Mouse (Mus musculus): Measurements from ENCODE around the gene Fbln5. TPM values are rescaled to one million over a fixed set of nuclear protein-coding genes. Genes with fewer than 3 reads are reported as not detected.

The Fbln5 gene
- polyA plus RNA-seq, 1 experiment from 2014 or later, result 66.9 TPM

DNA sequence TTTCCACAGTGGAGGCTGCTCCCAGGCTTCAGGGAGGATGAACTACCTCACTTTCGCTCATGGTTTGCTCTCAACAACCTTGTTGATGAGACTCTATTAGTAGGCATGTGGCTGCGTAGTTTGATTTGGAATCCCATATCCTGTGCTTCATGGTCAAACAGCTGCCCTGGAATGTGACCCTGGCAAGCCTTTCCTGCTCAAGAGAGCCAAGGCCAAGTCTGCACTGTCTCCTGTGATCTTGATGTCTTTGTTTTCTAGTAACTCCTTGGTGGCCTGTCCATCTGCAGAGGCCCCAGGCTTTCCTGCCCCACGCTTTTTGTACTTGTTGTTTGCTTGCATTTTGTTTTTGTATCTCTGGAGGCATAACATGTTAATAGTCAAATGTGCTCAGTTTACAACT, 24.4 kb downstream of the Fbln5 start:
- TF ChIP-seq CTCF (IDR thresholded peaks at IDR 0.05; ENCODE audit: low read depth), result no peak
- Histone ChIP-seq H3K4me3 (ENCODE audit: low read depth, low read length) (no peak overlapping the region), H3K4me2 (no peak overlapping the region), H3K36me3 (ENCODE audit: insufficient read depth) (no peaks in the 10 kb centered on the region), H3K27ac (ENCODE audit: low read depth) (no peak overlapping the region), H3K9me3 (ENCODE audit: low read depth, low read length) (no peaks in the 10 kb centered on the region), H3K27me3 (ENCODE audit: insufficient read depth, low read length) (no peaks in the 10 kb centered on the region), H3K4me1 (ENCODE audit: insufficient read depth) (no peaks in the 10 kb centered on the region), H3K9ac (no peak overlapping the region)
- WGBS, result 75% methylated on average over 3 of the region's 3 CpGs
- DNase-seq (no peak), ATAC-seq (ENCODE audit: insufficient read depth) (no peak)

DNA sequence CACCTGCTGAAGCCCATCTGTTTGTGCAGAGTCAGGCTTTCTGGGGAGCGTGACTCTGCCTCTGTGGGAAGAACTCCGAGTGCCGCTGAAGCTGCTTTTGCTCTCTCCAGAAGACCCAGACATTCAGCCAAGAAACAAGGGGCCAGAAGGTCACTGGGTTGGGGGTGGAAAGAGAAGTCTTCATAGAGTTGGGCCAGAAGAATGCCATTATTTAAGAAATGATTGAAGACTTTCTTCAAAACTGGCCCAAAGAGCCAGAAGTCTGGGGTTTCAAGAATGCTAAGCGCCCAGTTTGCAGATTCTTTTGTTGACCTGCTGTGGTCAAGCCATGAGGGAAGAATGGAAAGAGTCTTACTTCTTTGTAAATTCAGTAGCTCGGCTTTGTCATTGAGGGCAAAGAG, 25.6 kb downstream of the Fbln5 start:
- 79% methylated on average over 5 of the region's 5 CpGs for WGBS
- Histone ChIP-seq H3K4me1 (ENCODE audit: insufficient read depth) (no peaks in the 10 kb centered on the region), H3K4me3 (ENCODE audit: low read depth, low read length) (no peak overlapping the region), H3K27ac (ENCODE audit: low read depth) (no peak overlapping the region), H3K4me2 (no peak overlapping the region), H3K9me3 (ENCODE audit: low read depth, low read length) (no peaks in the 10 kb centered on the region), H3K9ac (no peak overlapping the region), H3K27me3 (ENCODE audit: insufficient read depth, low read length) (no peaks in the 10 kb centered on the region), H3K36me3 (ENCODE audit: insufficient read depth) (no peaks in the 10 kb centered on the region)
- TF ChIP-seq CTCF (IDR thresholded peaks at IDR 0.05; ENCODE audit: low read depth), result no peak
- ATAC-seq (ENCODE audit: insufficient read depth) (no peak), DNase-seq (no peak)

DNA sequence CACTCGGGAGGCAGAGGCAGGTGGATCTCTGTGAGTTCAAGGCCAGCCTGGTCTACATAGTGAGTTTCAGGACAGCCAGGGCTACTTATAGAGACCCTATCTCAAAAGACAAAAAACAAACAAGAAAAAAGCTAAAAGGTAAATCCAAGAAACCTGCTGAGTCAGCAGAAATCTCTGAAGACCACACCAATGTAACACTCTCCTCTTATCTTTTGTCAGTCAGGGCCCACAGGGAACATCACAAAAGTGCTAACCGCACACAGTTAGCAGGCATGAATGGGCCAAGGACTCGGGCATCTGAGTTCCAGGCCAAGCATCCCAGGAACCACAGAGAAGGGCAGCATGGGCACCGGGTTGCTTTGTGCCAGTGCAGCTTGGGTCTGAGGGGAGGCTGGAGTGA, 26.2 kb downstream of the Fbln5 start:
- no peaks in the 10 kb centered on the region for H3K4me1 ChIP-seq (ENCODE audit: insufficient read depth)
- no peak overlapping the region for H3K4me3 ChIP-seq (ENCODE audit: low read depth, low read length)
- H3K9ac ChIP-seq, result no peak overlapping the region
- DNase-seq (no peak), ATAC-seq (ENCODE audit: insufficient read depth) (no peak)
- no peak overlapping the region for H3K4me2 ChIP-seq
- H3K9me3 ChIP-seq (ENCODE audit: low read depth, low read length), result no peaks in the 10 kb centered on the region
- H3K27ac ChIP-seq (ENCODE audit: low read depth), result no peak overlapping the region
- 88% methylated on average over 4 of the region's 4 CpGs for WGBS
- no peaks in the 10 kb centered on the region for H3K36me3 ChIP-seq (ENCODE audit: insufficient read depth)
- TF ChIP-seq CTCF (IDR thresholded peaks at IDR 0.05; ENCODE audit: low read depth), result no peak
- H3K27me3 ChIP-seq (ENCODE audit: insufficient read depth, low read length), result no peaks in the 10 kb centered on the region

DNA sequence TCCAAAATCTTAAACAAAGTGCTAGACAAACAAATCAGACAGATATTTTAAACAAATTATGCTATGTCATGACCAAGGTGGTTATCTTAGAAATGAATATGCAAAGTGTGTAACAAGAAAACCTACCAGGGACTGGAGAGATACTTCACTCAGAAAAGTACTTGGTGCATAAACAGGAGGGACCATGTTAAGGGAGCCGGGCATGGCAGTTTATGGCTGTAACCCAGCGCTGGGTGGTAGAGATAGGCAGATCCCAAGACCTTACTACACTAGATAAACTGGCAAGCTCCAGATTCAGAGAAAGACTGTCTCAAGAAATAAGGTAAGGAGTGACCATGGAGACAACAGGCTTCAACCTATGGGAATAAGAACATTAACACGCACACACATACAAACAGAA, 29.1 kb downstream of the Fbln5 start:
- no peak overlapping the region for H3K4me2 ChIP-seq
- H3K4me1 ChIP-seq (ENCODE audit: insufficient read depth), result no peaks in the 10 kb centered on the region
- DNase-seq (no peak), ATAC-seq (ENCODE audit: insufficient read depth) (no peak)
- H3K9ac ChIP-seq, result no peak overlapping the region
- no peaks in the 10 kb centered on the region for H3K27me3 ChIP-seq (ENCODE audit: insufficient read depth, low read length)
- no peak overlapping the region for H3K27ac ChIP-seq (ENCODE audit: low read depth)
- H3K36me3 ChIP-seq (ENCODE audit: insufficient read depth), result no peaks in the 10 kb centered on the region
- no peak for TF ChIP-seq CTCF (IDR thresholded peaks at IDR 0.05; ENCODE audit: low read depth)
- 87% methylated on average over 3 of the region's 3 CpGs for WGBS
- H3K9me3 ChIP-seq (ENCODE audit: low read depth, low read length), result no peaks in the 10 kb centered on the region
- H3K4me3 ChIP-seq (ENCODE audit: low read depth, low read length), result no peak overlapping the region

DNA sequence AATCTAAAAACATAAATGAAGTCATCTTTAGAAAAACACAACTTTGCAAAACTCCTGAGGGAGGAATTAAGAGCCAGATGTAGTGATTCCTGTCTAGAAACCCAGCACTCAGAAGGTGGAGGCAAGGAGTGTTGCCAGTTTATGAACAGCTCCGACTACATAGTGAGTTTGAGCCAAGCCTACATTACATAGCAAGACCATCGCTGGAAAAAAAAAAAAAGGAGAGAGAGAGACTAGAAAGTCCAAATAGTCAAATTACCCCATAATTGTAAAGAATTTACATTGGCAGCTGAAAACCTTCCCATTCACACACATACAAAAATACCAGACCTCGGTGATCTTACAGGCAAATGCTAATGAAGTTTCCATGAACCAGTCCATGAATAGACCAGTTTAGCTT, 29.6 kb downstream of the Fbln5 start:
- H3K4me3 ChIP-seq (ENCODE audit: low read depth, low read length), result no peak overlapping the region
- no peak overlapping the region for H3K9ac ChIP-seq
- H3K36me3 ChIP-seq (ENCODE audit: insufficient read depth), result no peaks in the 10 kb centered on the region
- ATAC-seq (ENCODE audit: insufficient read depth) (no peak), DNase-seq (no peak)
- TF ChIP-seq CTCF (IDR thresholded peaks at IDR 0.05; ENCODE audit: low read depth), result no peak
- 61% methylated on average over 3 of the region's 3 CpGs for WGBS
- no peaks in the 10 kb centered on the region for H3K9me3 ChIP-seq (ENCODE audit: low read depth, low read length)
- H3K27ac ChIP-seq (ENCODE audit: low read depth), result no peak overlapping the region
- H3K27me3 ChIP-seq (ENCODE audit: insufficient read depth, low read length), result no peaks in the 10 kb centered on the region
- H3K4me1 ChIP-seq (ENCODE audit: insufficient read depth), result no peaks in the 10 kb centered on the region
- no peak overlapping the region for H3K4me2 ChIP-seq

DNA sequence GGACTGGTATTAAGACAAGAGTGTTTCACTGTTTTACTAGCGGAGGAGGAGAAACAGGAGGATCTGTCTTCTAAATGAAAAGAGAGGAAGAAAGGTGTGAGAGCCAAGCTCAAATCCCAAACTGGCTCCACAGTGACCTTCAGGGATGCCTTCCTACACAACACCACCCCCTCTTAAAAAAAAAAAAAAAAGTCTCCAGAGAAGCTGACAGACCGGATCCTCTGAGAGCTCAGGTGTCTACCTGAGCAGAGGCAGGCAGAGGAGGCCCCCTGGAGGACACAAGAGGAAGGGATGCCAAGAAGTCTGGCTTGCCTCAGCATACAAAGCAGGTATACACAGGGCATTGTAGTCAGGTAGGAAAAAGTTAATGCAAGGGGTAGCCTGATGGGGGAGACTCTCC, 36.1 kb downstream of the Fbln5 start:
- no peaks in the 10 kb centered on the region for H3K36me3 ChIP-seq (ENCODE audit: insufficient read depth)
- H3K9me3 ChIP-seq (ENCODE audit: low read depth, low read length), result no peaks in the 10 kb centered on the region
- H3K4me2 ChIP-seq, result no peak overlapping the region
- ATAC-seq (ENCODE audit: insufficient read depth), result peak; percentile 49; the same call in 1 of the 2 replicates
- TF ChIP-seq CTCF (IDR thresholded peaks at IDR 0.05; ENCODE audit: low read depth), result peak; percentile 64
- WGBS, result 49% methylated on average over 2 of the region's 2 CpGs
- H3K27ac ChIP-seq (ENCODE audit: low read depth), result no peak overlapping the region
- no peak for DNase-seq
- H3K9ac ChIP-seq, result no peak overlapping the region
- H3K4me3 ChIP-seq (ENCODE audit: low read depth, low read length), result no peak overlapping the region
- no peaks in the 10 kb centered on the region for H3K27me3 ChIP-seq (ENCODE audit: insufficient read depth, low read length)
- H3K4me1 ChIP-seq (ENCODE audit: insufficient read depth), result no peaks in the 10 kb centered on the region

DNA sequence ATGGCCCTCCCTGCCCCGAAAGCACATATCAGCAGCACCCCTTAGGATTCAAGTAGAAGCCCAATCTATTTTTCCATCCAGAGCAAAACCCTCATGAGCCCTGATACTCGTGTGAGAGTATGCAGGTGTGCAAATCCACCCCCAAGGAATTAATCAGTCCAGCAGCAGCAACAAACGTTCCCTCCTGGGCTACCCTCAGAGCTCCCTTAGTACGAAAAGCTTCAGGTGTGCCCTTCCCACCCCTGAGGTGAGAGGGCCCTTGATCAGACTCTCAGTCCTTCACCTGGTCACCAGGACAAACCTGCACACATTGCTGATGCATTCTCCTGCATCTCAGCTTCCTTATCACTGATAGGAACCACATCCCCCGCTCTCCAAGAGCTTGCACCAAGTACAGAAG, 37.9 kb downstream of the Fbln5 start:
- no peak overlapping the region for H3K27ac ChIP-seq (ENCODE audit: low read depth)
- no peaks in the 10 kb centered on the region for H3K4me1 ChIP-seq (ENCODE audit: insufficient read depth)
- TF ChIP-seq CTCF (IDR thresholded peaks at IDR 0.05; ENCODE audit: low read depth), result no peak
- DNase-seq, result no peak
- no peaks in the 10 kb centered on the region for H3K36me3 ChIP-seq (ENCODE audit: insufficient read depth)
- H3K4me3 ChIP-seq (ENCODE audit: low read depth, low read length), result no peak overlapping the region
- no peak for ATAC-seq (ENCODE audit: insufficient read depth)
- H3K9ac ChIP-seq, result no peak overlapping the region
- 56% methylated on average over 5 of the region's 5 CpGs for whole genome bisulfite sequencing
- H3K27me3 ChIP-seq (ENCODE audit: insufficient read depth, low read length), result no peaks in the 10 kb centered on the region
- H3K9me3 ChIP-seq (ENCODE audit: low read depth, low read length), result no peaks in the 10 kb centered on the region
- H3K4me2 ChIP-seq, result no peak overlapping the region

Data from lung, embryonic 14.5 days (tissue).